Mouse (Mus musculus) forebrain, embryonic 13.5 days (tissue): ENCODE measurements around the gene Il2rg. TPM values are rescaled to one million over a fixed set of nuclear protein-coding genes. Genes with fewer than 3 reads are reported as not detected.

ENCODE experiments used
- ATAC-seq: fragments of 200-750 bp; cut with Nextera tagmentation; 2 replicates; pipeline ENCODE4 v1.8.0; 2017
- H3K27ac ChIP-seq: fragments of 300-500 bp; sonication (generic); 2 replicates; pipeline ENCODE4 v1.5.1; 2015; ENCODE audit warnings: inconsistent platforms, mild to moderate bottlenecking, moderate library complexity
- H3K27me3 ChIP-seq: fragments of 300-500 bp; sonication (generic); 2 replicates; pipeline ENCODE4 v1.6.1; 2015; ENCODE audit warnings: mild to moderate bottlenecking, inconsistent platforms
- H3K36me3 ChIP-seq: fragments of 300-500 bp; sonication (generic); 2 replicates; pipeline ENCODE4 v1.6.1; 2015; ENCODE audit warnings: mild to moderate bottlenecking, inconsistent platforms; ENCODE audit not compliant: poor library complexity, severe bottlenecking
- H3K4me1 ChIP-seq: fragments of 300-500 bp; sonication (generic); 2 replicates; pipeline ENCODE4 v1.6.1; 2015; ENCODE audit warnings: inconsistent platforms
- H3K4me2 ChIP-seq: fragments of 300-500 bp; sonication (generic); 2 replicates; pipeline ENCODE4 v1.6.1; 2015; ENCODE audit warnings: inconsistent platforms, mild to moderate bottlenecking, moderate library complexity
- H3K4me3 ChIP-seq: fragments of 300-500 bp; sonication (generic); 2 replicates; pipeline ENCODE4 v1.5.1; 2015; ENCODE audit warnings: mild to moderate bottlenecking, inconsistent platforms
- H3K9ac ChIP-seq: fragments of 300-500 bp; sonication (generic); 2 replicates; pipeline ENCODE4 v1.6.1; 2015; ENCODE audit warnings: mild to moderate bottlenecking, inconsistent platforms
- H3K9me3 ChIP-seq: fragments of 300-500 bp; sonication (generic); replicated peaks from 2 replicates; pipeline ENCODE4 v1.6.1; 2016; ENCODE audit warnings: inconsistent platforms
- WGBS: fragments of 180-500 bp; shearing (Covaris S2); methylation state at CpG from one replicate; pipeline ENCODE4 v1.1.7; 2015; 5-methylcytosine and 5-hydroxymethylcytosine counted together
- polyA plus RNA-seq: library from polyadenylated mRNA; unstranded; fragments of >200 nt; fragmentation: Nextera tagmentation; extraction: Ambion mirVana; gene quantifications from 2 replicates; pipeline ENCODE4 v1.2.1, GENCODE M21; 2015

The Il2rg gene
- polyA plus RNA-seq, 1 experiment from 2014 or later, result 2.3 TPM

- Histone ChIP-seq H3K9ac (peak overlapping the region; percentile 62), H3K36me3 (peaks cover 7% of the 10 kb centered on the region; the same call in 1 of the 2 replicates), H3K9me3 (no peaks in the 10 kb centered on the region), H3K4me3 (peak overlapping the region; percentile 49), H3K27ac (no peak overlapping the region), H3K4me1 (peaks cover 10% of the 10 kb centered on the region; the same call in 1 of the 2 replicates), H3K4me2 (peak overlapping the region; percentile 73), H3K27me3 (no peaks in the 10 kb centered on the region)
- no peak for ATAC-seq
- 13% methylated on average over 26 of the region's 26 CpGs for WGBS
These were observed 13.3 kb downstream of the Il2rg start for GRCm38 (mm10) chrX:101254740-101255139.

GRCm38 (mm10) chrX:101253952-101254729 lies 13.9 kb downstream of the Il2rg start, which contains the start of gene Foxo4:
Gene Foxo4 (plus strand): TSS chrX:101254528.
- H3K9ac ChIP-seq, result peak within 1 kb of the TSS; percentile 62
- H3K27me3 ChIP-seq, result no peaks in the 10 kb centered on the region
- H3K4me3 ChIP-seq, result peak within 1 kb of the TSS; percentile 49
- H3K36me3 ChIP-seq, result peaks cover 7% of the 10 kb centered on the region; the same call in 1 of the 2 replicates
- no peaks in the 10 kb centered on the region for H3K9me3 ChIP-seq
- H3K27ac ChIP-seq, result no peak within 1 kb of the TSS
- H3K4me1 ChIP-seq, result peaks cover 10% of the 10 kb centered on the region; the same call in 1 of the 2 replicates
- peak within 1 kb of the TSS; percentile 73 for H3K4me2 ChIP-seq
- 20% methylated on average over 43 of the region's 47 CpGs for WGBS
- peak; percentile 94 for ATAC-seq

GRCm38 (mm10) chrX:101245011-101245410 lies 23.0 kb downstream of the Il2rg start:
- Histone ChIP-seq H3K9ac (no peak overlapping the region), H3K27me3 (0 out of 2 replicates have a peak, but pooled peaks cover 4% of the 10 kb centered on the region), H3K4me3 (no peak overlapping the region), H3K9me3 (no peaks in the 10 kb centered on the region), H3K36me3 (no peaks in the 10 kb centered on the region), H3K4me2 (no peak overlapping the region), H3K4me1 (no peaks in the 10 kb centered on the region), H3K27ac (no peak overlapping the region)
- ATAC-seq, result no peak
- 15% methylated on average over 1 of the region's 1 CpGs for WGBS

DNA sequence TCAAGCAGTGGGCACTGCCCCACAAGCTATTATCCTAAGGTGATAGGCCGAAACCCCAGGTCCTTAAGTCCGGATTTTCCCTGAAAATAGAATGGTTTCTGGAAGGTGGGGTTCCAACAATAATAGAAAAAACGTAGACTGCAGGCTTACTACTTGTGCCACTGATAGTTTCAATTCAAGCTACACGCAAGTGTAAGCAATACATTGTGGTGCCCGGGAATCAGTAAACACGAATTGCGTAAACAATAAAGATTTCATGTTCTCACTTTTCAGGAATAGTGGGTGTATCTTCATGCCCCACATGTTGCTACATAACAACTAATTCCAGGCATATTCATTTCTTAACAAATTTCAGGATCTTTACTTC lies 45.3 kb downstream of the Il2rg start:
- 0 out of 2 replicates have a peak, but pooled peaks cover 4% of the 10 kb centered on the region for H3K27me3 ChIP-seq
- no peaks in the 10 kb centered on the region for H3K9me3 ChIP-seq
- H3K4me1 ChIP-seq, result peaks cover 4% of the 10 kb centered on the region
- no peaks in the 10 kb centered on the region for H3K36me3 ChIP-seq
- WGBS, result 36% methylated on average over 7 of the region's 7 CpGs
- H3K4me3 ChIP-seq, result peak overlapping the region; percentile 57
- ATAC-seq, result no peak
- peak overlapping the region; percentile 63 for H3K4me2 ChIP-seq
- peak overlapping the region; percentile 22; the same call in 1 of the 2 replicates for H3K27ac ChIP-seq
- no peak overlapping the region; the same call in 1 of the 2 replicates for H3K9ac ChIP-seq

- H3K9ac ChIP-seq, result peak within 1 kb of the TSS; percentile 70
- 24% methylated on average over 55 of the region's 55 CpGs for WGBS
- ATAC-seq, result peak; percentile 99
These were observed 45.9 kb downstream of the Il2rg start, which contains the start of gene Snx12 for GRCm38 (mm10) chrX:101221834-101222795. Gene Snx12 (minus strand): TSS chrX:101222563.

More at GRCm38 (mm10) chrX:101221834-101222795, 45.9 kb downstream of the Il2rg start, which contains the start of gene Snx12:
- H3K27ac ChIP-seq, result peak within 1 kb of the TSS; percentile 22; the same call in 1 of the 2 replicates
- no peaks in the 10 kb centered on the region for H3K36me3 ChIP-seq
- 0 out of 2 replicates have a peak, but pooled peaks cover 4% of the 10 kb centered on the region for H3K27me3 ChIP-seq
- peak within 1 kb of the TSS; percentile 63 for H3K4me2 ChIP-seq
- no peaks in the 10 kb centered on the region for H3K9me3 ChIP-seq
- peak within 1 kb of the TSS; percentile 57 for H3K4me3 ChIP-seq
- peaks cover 4% of the 10 kb centered on the region for H3K4me1 ChIP-seq

Other genes starting within 250 kb of the Il2rg start
- gene Tex11, start 208.6 kb downstream of the Il2rg start, polyA plus RNA-seq, result not detected in 2 replicates
- gene Slc7a3, start 182.2 kb downstream of the Il2rg start, polyA plus RNA-seq, result 0.57 and 1.2 TPM in 2 replicates
- gene Snx12, start 45.7 kb downstream of the Il2rg start, polyA plus RNA-seq, result 55.5 and 57.5 TPM in 2 replicates
- 1.3 TPM in 2 replicates for gene Foxo4, start 13.7 kb downstream of the Il2rg start, polyA plus RNA-seq
- not detected in 2 replicates for gene Gm614, start 4.3 kb downstream of the Il2rg start, polyA plus RNA-seq
- not detected in 2 replicates for gene Gm20489, start 768 bp upstream of the Il2rg start, polyA plus RNA-seq
- 31.3 and 31.7 TPM in 2 replicates for gene Med12, start 5.8 kb upstream of the Il2rg start, polyA plus RNA-seq
- 33.8 and 43.0 TPM in 2 replicates for gene Nlgn3, start 30.9 kb upstream of the Il2rg start, polyA plus RNA-seq
- gene Gjb1, start 108.1 kb upstream of the Il2rg start, polyA plus RNA-seq, result 0.23 and 0.25 TPM in 2 replicates
- 39.9 and 46.6 TPM in 2 replicates for gene Zmym3, start 152.6 kb upstream of the Il2rg start, polyA plus RNA-seq
- gene Nono, start 161.1 kb upstream of the Il2rg start, polyA plus RNA-seq, result 558 and 566 TPM in 2 replicates
- gene Itgb1bp2, start 180.8 kb upstream of the Il2rg start, polyA plus RNA-seq, result 2.8 and 3.1 TPM in 2 replicates